Mouse (Mus musculus): Measurements from ENCODE around the gene AV320801.
"Not testable (repeated sequence)": the region's sequence is repeated elsewhere in the genome, so short reads cannot be mapped to it uniquely, and the experiment has no call there.

GRCm38 (mm10) chrX:135481902-135482301, 12.5 kb upstream of the AV320801 start:
- not testable (repeated sequence) for TF ChIP-seq CTCF, EP300 (IDR thresholded peaks at IDR 0.05)
